Mouse (Mus musculus): ENCODE data around the gene Ccdc180. TPM values are rescaled to one million over a fixed set of nuclear protein-coding genes. Genes with fewer than 3 reads are reported as not detected.

Gene Ccdc180
- polyA plus RNA-seq, 1 experiment from 2014 or later: 0.14 TPM

DNA sequence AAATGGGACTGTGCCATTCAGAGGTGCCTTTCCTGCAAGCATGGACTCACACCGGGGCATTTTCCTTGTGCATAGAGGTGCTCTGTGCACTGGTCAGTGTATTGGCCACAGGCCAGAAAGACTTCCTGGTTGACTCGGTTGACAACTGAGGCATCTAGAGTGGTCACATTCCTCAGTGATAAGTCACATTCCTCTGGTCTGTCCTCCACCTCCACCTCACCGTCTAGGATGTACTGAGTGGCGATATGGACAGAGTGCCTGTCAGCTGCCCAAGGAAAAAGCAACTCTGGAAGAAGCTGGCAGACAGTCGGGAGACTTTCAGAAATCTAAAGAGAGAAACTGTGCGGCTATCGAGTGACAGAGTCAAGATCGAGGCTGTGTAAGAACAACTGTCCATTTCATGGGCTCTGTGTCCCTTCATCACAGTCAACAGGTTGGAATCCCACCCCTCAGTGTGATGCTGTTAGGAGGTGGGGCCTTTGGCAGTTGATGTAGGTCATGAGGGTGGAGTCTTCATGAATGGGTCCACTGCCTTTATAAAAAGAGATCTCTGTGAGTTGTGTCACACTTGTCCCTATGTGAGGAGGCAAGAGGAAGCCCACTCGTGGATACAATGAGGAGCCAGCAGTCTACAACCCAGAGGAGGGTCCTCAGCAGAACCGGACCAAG is 74.8 kb downstream of the Ccdc180 start, which contains the start of gene Tdrd7:
Gene Tdrd7 (plus strand): TSS at position 564 of the 669 bp plus-strand sequence.
- Histone ChIP-seq H3K4me1 (replicated peaks) (peaks cover 27% of the 10 kb centered on the region; the same call in 1 of the 2 replicates), H3K9ac (no peak within 1 kb of the TSS; the same call in 1 of the 2 replicates), H3K9me3 (no peaks in the 10 kb centered on the region), H3K27me3 (replicated peaks) (no peaks in the 10 kb centered on the region), H3K4me3 (replicated peaks) (no peak within 1 kb of the TSS), H3K4me2 (replicated peaks) (peak within 1 kb of the TSS; percentile 27), H3K36me3 (no peaks in the 10 kb centered on the region), H3K27ac (peak within 1 kb of the TSS; percentile 80)
- WGBS: 54% methylated on average over 10 of the region's 10 CpGs
- ATAC-seq: peak; percentile 27; the same call in 1 of the 2 replicates

- Histone ChIP-seq H3K36me3 (no peaks in the 10 kb centered on the region), H3K4me2 (replicated peaks) (peak overlapping the region; percentile 27; the same call in 1 of the 2 replicates), H3K9ac (no peak overlapping the region; the same call in 1 of the 2 replicates), H3K4me1 (replicated peaks) (peaks cover 27% of the 10 kb centered on the region; the same call in 1 of the 2 replicates), H3K9me3 (no peaks in the 10 kb centered on the region), H3K27me3 (replicated peaks) (no peaks in the 10 kb centered on the region), H3K27ac (peak overlapping the region; percentile 80), H3K4me3 (replicated peaks) (no peak overlapping the region)
- peak; percentile 90 for ATAC-seq
- WGBS: 21% methylated on average over 13 of the region's 13 CpGs
Measured at GRCm38 (mm10) chr4:45965737-45966447, 75.8 kb downstream of the Ccdc180 start.

DNA sequence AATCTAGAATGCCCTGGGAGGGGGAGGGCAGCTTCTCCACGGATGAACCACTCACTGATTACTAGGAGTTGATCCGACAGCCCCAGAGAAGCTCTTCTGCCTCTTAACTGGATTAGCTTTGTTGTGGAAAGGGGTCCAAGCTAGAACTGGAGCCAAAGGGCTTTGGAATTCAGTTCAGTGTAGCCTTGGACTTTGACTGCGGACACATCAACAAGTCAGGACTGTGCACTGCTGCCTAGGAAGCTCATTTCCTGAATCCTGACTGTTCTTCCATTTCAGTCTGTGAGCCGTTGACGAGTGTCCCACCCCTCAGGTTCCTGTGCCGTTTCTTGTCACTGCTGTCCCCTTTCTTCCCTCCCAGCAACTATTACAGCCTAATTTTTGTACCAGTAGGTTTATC is 76.6 kb downstream of the Ccdc180 start:
- H3K27me3 ChIP-seq (replicated peaks): no peaks in the 10 kb centered on the region
- H3K4me1 ChIP-seq (replicated peaks): peaks cover 29% of the 10 kb centered on the region; the same call in 1 of the 2 replicates
- H3K9ac ChIP-seq: no peak overlapping the region
- H3K27ac ChIP-seq: peak overlapping the region; percentile 80
- no peak overlapping the region for H3K4me3 ChIP-seq (replicated peaks)
- H3K4me2 ChIP-seq (replicated peaks): peak overlapping the region; percentile 33
- peak; percentile 31; the same call in 1 of the 2 replicates for ATAC-seq
- H3K9me3 ChIP-seq: no peaks in the 10 kb centered on the region
- whole genome bisulfite sequencing: 24% methylated on average over 6 of the region's 6 CpGs
- no peaks in the 10 kb centered on the region for H3K36me3 ChIP-seq

- peaks cover 29% of the 10 kb centered on the region; the same call in 1 of the 2 replicates for H3K4me1 ChIP-seq (replicated peaks)
- no peaks in the 10 kb centered on the region for H3K36me3 ChIP-seq
- no peak for ATAC-seq
- H3K4me2 ChIP-seq (replicated peaks): no peak overlapping the region
- no peak overlapping the region for H3K9ac ChIP-seq
- peak overlapping the region; percentile 80 for H3K27ac ChIP-seq
- whole genome bisulfite sequencing: 54% methylated on average over 9 of the region's 9 CpGs
- no peak overlapping the region for H3K4me3 ChIP-seq (replicated peaks)
- no peaks in the 10 kb centered on the region for H3K9me3 ChIP-seq
- H3K27me3 ChIP-seq (replicated peaks): no peaks in the 10 kb centered on the region
Measured at GRCm38 (mm10) chr4:45967479-45968341, 77.6 kb downstream of the Ccdc180 start.

- Histone ChIP-seq H3K4me2 (replicated peaks) (no peak overlapping the region), H3K27ac (no peak overlapping the region), H3K9ac (no peak overlapping the region), H3K9me3 (no peaks in the 10 kb centered on the region), H3K4me1 (replicated peaks) (peaks cover 29% of the 10 kb centered on the region; the same call in 1 of the 2 replicates), H3K27me3 (replicated peaks) (no peaks in the 10 kb centered on the region), H3K4me3 (replicated peaks) (no peak overlapping the region), H3K36me3 (no peaks in the 10 kb centered on the region)
- 63% methylated on average over 2 of the region's 2 CpGs for WGBS
- no peak for ATAC-seq
Measured at GRCm38 (mm10) chr4:45969051-45969450, 78.9 kb downstream of the Ccdc180 start.

DNA sequence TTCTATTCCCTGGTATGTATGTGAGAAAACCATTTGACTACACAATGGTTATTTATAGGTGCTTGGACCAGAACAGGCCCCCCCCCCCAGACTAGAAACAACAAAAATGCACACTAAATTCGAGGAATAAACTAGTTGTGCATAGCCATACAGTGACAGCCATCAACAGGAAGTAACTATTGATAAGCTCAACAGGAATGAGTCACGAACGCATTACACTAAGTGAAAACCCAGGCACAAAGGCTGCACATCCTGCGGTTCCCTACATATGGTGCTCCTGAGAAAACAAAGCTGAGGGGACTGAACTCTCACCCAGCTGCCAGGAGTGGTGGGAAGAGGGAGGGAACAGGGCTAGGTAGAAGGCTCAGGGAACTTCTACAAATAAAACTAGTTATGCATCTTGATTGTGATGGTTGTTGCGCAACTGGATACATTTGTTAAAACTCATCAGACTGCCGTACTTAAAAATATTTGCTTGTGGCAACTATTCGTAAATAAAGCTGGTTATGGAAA is 80.0 kb downstream of the Ccdc180 start:
- Histone ChIP-seq H3K27me3 (replicated peaks) (no peaks in the 10 kb centered on the region), H3K27ac (no peak overlapping the region), H3K9ac (no peak overlapping the region), H3K9me3 (no peaks in the 10 kb centered on the region), H3K4me1 (replicated peaks) (peaks cover 23% of the 10 kb centered on the region; the same call in 1 of the 2 replicates), H3K4me3 (replicated peaks) (no peak overlapping the region), H3K36me3 (no peaks in the 10 kb centered on the region), H3K4me2 (replicated peaks) (no peak overlapping the region)
- no peak for ATAC-seq
- WGBS: 71% methylated on average over 7 of the region's 7 CpGs

- no peaks in the 10 kb centered on the region for H3K36me3 ChIP-seq
- H3K4me1 ChIP-seq (replicated peaks): 0 out of 2 replicates have a peak, but pooled peaks cover 13% of the 10 kb centered on the region
- H3K4me2 ChIP-seq (replicated peaks): peak overlapping the region; percentile 83
- H3K9ac ChIP-seq: peak overlapping the region; percentile 74
- no peaks in the 10 kb centered on the region for H3K27me3 ChIP-seq (replicated peaks)
- peak overlapping the region; percentile 64 for H3K27ac ChIP-seq
- ATAC-seq: peak; percentile 98
- H3K9me3 ChIP-seq: no peaks in the 10 kb centered on the region
- peak overlapping the region; percentile 83 for H3K4me3 ChIP-seq (replicated peaks)
- WGBS: 2% methylated on average over 51 of the region's 51 CpGs
Measured at GRCm38 (mm10) chr4:45971806-45972447, 81.8 kb downstream of the Ccdc180 start.

DNA sequence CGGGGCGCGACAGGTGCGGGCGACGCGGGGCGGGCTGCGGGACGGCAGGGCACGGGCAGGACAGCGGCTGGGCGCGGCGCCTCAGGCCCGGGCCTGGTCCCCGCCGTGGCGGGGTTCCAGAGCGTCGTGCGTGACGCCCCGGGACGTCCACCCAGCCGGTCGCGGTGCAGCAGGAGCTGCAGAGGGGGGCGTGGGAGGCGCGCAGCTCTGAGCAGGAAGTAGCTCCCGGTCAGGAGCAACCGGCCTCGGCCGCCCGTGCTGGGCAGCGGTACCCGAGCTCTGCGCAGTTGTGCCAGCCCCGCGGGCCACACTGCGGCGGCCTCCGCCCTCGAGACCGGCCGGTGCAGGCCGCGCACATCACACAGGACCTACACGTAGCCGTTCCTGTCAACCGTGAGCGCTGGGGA is 82.3 kb downstream of the Ccdc180 start:
- Histone ChIP-seq H3K9ac (peak overlapping the region; percentile 74), H3K9me3 (no peaks in the 10 kb centered on the region), H3K4me3 (replicated peaks) (peak overlapping the region; percentile 83), H3K4me1 (replicated peaks) (0 out of 2 replicates have a peak, but pooled peaks cover 10% of the 10 kb centered on the region), H3K27me3 (replicated peaks) (no peaks in the 10 kb centered on the region), H3K27ac (peak overlapping the region; percentile 64), H3K4me2 (replicated peaks) (peak overlapping the region; percentile 83), H3K36me3 (no peaks in the 10 kb centered on the region)
- under 1% methylated on average over 35 of the region's 53 CpGs for WGBS
- peak; percentile 83 for ATAC-seq

- H3K9ac ChIP-seq: peak overlapping the region; percentile 74
- WGBS: 34% methylated on average over 9 of the region's 9 CpGs
- no peak for ATAC-seq
- peak overlapping the region; percentile 83 for H3K4me3 ChIP-seq (replicated peaks)
- H3K27ac ChIP-seq: no peak overlapping the region
- no peaks in the 10 kb centered on the region for H3K9me3 ChIP-seq
- H3K4me2 ChIP-seq (replicated peaks): peak overlapping the region; percentile 83
- H3K36me3 ChIP-seq: no peaks in the 10 kb centered on the region
- H3K4me1 ChIP-seq (replicated peaks): 0 out of 2 replicates have a peak, but pooled peaks cover 5% of the 10 kb centered on the region
- H3K27me3 ChIP-seq (replicated peaks): no peaks in the 10 kb centered on the region
Measured at GRCm38 (mm10) chr4:45972951-45973350, 82.8 kb downstream of the Ccdc180 start.

DNA sequence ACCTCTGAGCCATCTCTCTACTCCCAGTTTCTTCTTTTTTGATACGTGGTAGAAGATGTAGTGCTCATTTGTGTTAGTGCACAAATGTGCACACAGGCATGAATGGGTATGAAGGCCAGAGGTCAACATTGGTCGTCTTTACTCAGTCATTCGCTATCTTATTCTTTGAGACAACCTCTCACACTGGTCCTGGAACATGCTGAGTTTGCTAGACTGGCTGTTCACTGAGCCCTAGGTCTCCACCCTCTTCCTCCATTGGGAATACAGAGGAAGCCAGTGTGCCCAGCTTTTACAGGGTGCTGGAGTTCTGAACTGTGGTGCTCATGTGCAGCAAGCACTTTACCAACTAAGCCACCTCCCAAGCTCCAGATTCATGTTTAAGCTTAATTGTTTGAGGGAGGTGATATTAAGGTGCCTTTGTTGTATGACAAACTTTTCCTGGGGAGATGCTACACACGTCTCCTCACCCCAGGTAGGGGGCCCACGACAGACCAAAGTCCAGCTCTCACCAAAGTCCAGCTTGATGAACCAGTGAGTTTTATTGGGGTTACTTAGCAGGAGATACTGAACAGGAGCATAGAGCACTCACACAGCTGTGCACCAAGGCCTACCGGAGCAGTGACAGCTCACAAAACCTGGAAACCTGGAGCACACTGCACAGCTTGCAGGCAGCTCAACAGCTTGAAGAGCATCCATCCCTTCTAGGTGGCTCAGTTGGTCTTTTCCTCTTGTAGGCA is 87.0 kb downstream of the Ccdc180 start:
- Histone ChIP-seq H3K4me3 (replicated peaks) (no peak overlapping the region), H3K9ac (no peak overlapping the region), H3K9me3 (no peaks in the 10 kb centered on the region), H3K36me3 (no peaks in the 10 kb centered on the region), H3K27me3 (replicated peaks) (no peaks in the 10 kb centered on the region), H3K4me1 (replicated peaks) (no peaks in the 10 kb centered on the region), H3K27ac (peak overlapping the region; percentile 49; the same call in 1 of the 2 replicates), H3K4me2 (replicated peaks) (peak overlapping the region; percentile 9; the same call in 1 of the 2 replicates)
- peak; percentile 82 for ATAC-seq
- WGBS: 55% methylated on average over 6 of the region's 6 CpGs

DNA sequence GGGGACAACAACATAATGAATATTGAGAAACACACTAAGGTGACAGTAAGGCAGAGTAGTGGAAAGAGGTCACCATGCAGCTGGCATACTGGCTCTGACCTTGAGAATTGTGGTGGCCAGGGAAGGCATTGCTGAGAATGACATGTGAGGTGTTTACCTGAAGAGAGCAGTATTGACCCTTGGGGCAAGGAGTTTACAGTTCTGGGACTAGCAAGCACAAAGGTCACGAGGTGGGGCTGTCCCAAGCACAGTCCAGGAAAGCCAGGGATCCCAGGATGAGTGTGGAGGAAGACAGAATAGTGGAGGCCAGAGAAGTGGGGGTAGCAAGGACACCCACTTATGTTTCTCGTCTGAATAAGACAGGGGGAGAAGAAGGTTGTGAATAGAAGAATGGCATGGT is 89.8 kb downstream of the Ccdc180 start:
- no peak overlapping the region for H3K27ac ChIP-seq
- H3K27me3 ChIP-seq (replicated peaks): no peaks in the 10 kb centered on the region
- no peak overlapping the region for H3K4me2 ChIP-seq (replicated peaks)
- no peaks in the 10 kb centered on the region for H3K36me3 ChIP-seq
- no peaks in the 10 kb centered on the region for H3K4me1 ChIP-seq (replicated peaks)
- ATAC-seq: peak; percentile 49; the same call in 1 of the 2 replicates
- no peak overlapping the region for H3K4me3 ChIP-seq (replicated peaks)
- no peaks in the 10 kb centered on the region for H3K9me3 ChIP-seq
- no peak overlapping the region for H3K9ac ChIP-seq
- 33% methylated on average over 2 of the region's 2 CpGs for WGBS
